Mouse (Mus musculus): ENCODE measurements at regions not wholly inside any gene's neighbourhood (a gene's known extent, or its start where the extent isn't known, plus 50 kb on each side); places are given as distances from the start of the nearest gene placed in this dataset.

DNA sequence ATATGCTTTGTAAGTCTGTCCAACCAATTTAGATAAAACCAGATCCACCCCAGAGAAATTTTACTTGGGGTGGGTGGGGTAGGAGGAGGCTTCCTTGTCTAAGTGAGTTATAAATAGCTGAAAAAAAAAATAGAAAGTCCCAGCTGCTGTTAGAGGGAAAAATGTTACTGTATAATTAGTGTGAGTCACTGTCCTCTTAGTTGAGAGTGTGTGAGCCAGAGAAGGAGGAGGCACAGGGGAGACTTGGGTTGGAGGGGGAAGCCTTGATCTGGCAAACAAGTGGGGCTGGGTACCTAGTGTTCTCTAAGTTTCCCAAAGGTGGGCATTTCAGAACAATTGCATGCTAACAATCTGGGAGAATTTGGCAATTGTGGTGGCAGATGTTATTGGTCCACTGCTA lies 103.8 kb upstream of the 4930474N05Rik start:
- peak; percentile 17 to 87 for DNase-seq (ENCODE audit: low spot score in 2 of 2)
- intact Hi-C loops (cut with DNase I) = no loop called here

Data from left cerebral cortex, postnatal 25 days (tissue).